Mouse (Mus musculus): ENCODE results near the gene Psmb6. TPM values are rescaled to one million over a fixed set of nuclear protein-coding genes. Genes with fewer than 3 reads are reported as not detected.
"Not testable (repeated sequence)": the region's sequence is repeated elsewhere in the genome, so short reads cannot be mapped to it uniquely, and the experiment has no call there.

Psmb6 gene
- polyA plus RNA-seq, 1 experiment from 2014 or later: 614 TPM

DNA sequence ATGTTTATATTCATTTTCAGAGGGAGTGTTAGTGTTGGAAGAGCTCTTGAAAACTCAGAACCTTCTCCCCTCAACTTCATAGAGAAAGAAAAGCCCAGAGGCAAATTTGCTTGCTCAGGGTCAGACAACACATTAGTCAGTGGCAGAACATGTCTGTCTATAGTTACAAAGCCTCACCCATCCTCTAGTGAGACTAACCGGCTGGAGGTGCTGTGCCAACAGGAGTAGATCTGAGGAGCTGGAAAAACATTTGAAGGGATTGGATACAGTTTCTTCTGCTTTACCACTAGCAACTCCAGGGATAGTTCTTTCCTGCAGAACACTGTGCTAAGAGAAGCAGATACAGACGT lies 36.7 kb downstream of the Psmb6 start:
- no peaks in the 10 kb centered on the region for H3K36me3 ChIP-seq (ENCODE audit: control insufficient read depth, insufficient read depth, low read length)
- no peak for ATAC-seq (ENCODE audit: insufficient read depth, low FRiP score)
- H3K4me3 ChIP-seq (replicated peaks; ENCODE audit: low read length): peak overlapping the region; percentile 89
- WGBS: 2% methylated on average over 2 of the region's 2 CpGs
- no peaks in the 10 kb centered on the region for H3K27me3 ChIP-seq (ENCODE audit: control insufficient read depth, insufficient read depth, low read length)
- H3K9me3 ChIP-seq (replicated peaks; ENCODE audit: control insufficient read depth, low read length): no peaks in the 10 kb centered on the region
- peak overlapping the region; percentile 84 for H3K9ac ChIP-seq (ENCODE audit: low read length)
- H3K4me1 ChIP-seq (ENCODE audit: control insufficient read depth, insufficient read depth, low read length): peaks cover 22% of the 10 kb centered on the region
- H3K4me2 ChIP-seq (ENCODE audit: low read depth, low read length): peak overlapping the region; percentile 91
- peak overlapping the region; percentile 90 for H3K27ac ChIP-seq (ENCODE audit: low read length)

DNA sequence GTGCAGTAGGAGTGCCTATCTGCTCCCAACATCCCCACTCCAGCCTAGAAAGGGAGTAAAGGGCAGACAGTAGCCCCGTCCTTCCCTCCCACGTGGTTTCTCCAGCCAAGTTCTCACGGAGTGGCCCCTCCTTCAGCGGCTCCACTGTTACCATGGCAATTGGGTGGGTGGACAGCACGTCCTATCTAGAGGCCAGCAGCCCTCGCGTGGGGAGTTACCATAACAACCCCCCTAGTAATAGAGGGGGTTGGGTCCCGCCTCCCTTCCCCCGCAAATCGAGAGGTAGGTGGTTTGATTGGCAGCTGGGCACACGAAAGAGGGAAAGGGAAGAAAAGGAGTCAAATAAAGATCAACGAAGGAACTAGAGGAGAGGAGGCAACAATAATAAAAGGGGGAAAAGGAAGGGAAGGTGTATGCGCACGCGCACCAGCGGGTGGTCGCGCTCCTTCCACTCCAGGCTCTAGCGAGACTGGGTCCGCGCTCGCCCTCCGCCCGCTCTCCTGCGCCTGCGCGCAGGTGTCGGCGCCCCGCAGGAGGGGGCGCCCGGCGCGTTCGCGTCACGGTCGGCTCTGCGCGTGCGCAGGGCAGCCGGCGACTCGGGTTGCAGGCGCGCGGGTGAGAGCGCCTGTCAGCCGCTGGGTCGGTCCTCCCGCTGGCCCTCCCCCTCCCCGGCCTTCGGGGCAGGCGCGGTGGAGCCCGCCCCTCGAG lies 37.3 kb downstream of the Psmb6 start, which contains the start of gene Mink1:
TSS of gene Mink1 (plus strand) at position 595 of the 708 bp plus-strand sequence.
- WGBS: under 1% methylated on average over 46 of the region's 57 CpGs
- Histone ChIP-seq H3K9me3 (replicated peaks; ENCODE audit: control insufficient read depth, low read length) (no peaks in the 10 kb centered on the region), H3K4me1 (ENCODE audit: control insufficient read depth, insufficient read depth, low read length) (peaks cover 22% of the 10 kb centered on the region), H3K27ac (ENCODE audit: low read length) (peak within 1 kb of the TSS; percentile 90), H3K4me2 (ENCODE audit: low read depth, low read length) (peak within 1 kb of the TSS; percentile 91), H3K36me3 (ENCODE audit: control insufficient read depth, insufficient read depth, low read length) (no peaks in the 10 kb centered on the region), H3K9ac (ENCODE audit: low read length) (peak within 1 kb of the TSS; percentile 84), H3K27me3 (ENCODE audit: control insufficient read depth, insufficient read depth, low read length) (no peaks in the 10 kb centered on the region), H3K4me3 (replicated peaks; ENCODE audit: low read length) (peak within 1 kb of the TSS; percentile 89)
- ATAC-seq (ENCODE audit: insufficient read depth, low FRiP score): peak; percentile 91

DNA sequence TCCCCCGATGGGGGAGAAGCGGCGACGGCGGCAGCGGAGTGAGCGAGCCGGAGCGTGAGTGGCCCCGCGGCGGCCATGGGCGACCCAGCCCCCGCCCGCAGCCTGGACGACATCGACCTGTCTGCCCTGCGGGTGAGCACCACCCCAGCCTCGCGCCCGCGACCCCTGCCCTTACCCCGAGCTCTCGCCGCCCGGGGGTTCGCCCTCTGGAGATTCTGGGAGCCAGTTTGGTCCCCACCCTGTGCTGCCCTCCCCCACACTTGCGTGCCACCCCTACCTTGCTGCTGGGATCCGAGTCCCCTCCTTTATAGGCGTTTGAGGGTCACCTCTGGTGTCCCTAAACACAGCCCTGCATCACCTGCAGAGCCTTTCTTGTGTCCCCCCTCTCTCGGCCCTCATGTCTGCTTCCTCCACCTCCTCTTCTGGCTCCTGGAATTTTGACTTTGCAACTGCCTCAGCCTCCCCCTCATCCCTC lies 37.9 kb downstream of the Psmb6 start:
- H3K9ac ChIP-seq (ENCODE audit: low read length): peak overlapping the region; percentile 84
- ATAC-seq (ENCODE audit: insufficient read depth, low FRiP score): no peak; the same call in 1 of the 2 replicates
- no peaks in the 10 kb centered on the region for H3K9me3 ChIP-seq (replicated peaks; ENCODE audit: control insufficient read depth, low read length)
- no peaks in the 10 kb centered on the region for H3K36me3 ChIP-seq (ENCODE audit: control insufficient read depth, insufficient read depth, low read length)
- peak overlapping the region; percentile 89 for H3K4me3 ChIP-seq (replicated peaks; ENCODE audit: low read length)
- H3K4me2 ChIP-seq (ENCODE audit: low read depth, low read length): peak overlapping the region; percentile 91
- peak overlapping the region; percentile 90 for H3K27ac ChIP-seq (ENCODE audit: low read length)
- under 1% methylated on average over 29 of the region's 31 CpGs for WGBS
- H3K4me1 ChIP-seq (ENCODE audit: control insufficient read depth, insufficient read depth, low read length): peaks cover 22% of the 10 kb centered on the region
- no peaks in the 10 kb centered on the region for H3K27me3 ChIP-seq (ENCODE audit: control insufficient read depth, insufficient read depth, low read length)

DNA sequence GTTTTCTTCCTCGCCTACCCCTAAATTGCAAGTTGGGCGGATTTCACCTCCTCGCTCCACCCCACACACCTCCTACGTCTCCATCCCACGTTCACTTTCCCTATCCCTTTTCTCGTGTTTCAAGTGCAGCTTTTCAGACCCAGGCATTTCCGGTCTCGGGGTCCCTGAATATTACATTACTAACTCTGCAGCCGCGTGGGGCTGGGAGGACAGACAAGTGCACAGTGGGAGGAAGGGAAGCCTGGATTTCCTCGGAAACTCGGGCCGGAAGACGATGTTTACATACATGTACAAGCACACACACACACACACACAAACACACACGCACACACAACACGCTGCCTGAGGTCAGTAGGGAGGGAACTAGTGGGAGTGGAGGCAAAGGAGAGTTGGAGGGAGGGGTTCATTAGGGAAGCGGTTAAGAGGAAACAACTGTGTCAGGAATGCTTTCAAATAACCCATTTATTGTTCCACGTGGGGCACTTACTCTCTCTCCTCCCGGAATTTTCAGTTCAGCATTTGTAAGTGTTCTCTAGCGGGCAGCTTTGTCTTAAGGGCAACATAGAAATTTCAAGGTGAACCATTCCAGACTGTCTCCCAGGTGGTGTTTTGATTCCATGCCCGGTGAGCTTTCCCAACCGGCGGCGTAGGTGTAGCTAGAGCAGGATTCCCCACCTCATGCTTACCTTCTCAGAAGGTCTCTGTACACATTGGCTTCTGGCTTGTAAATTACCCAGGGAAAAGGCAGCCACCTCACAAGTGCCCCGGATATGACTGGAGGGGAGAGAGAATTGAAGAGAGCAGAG lies 38.5 kb downstream of the Psmb6 start:
- Histone ChIP-seq H3K4me1 (ENCODE audit: control insufficient read depth, insufficient read depth, low read length) (peaks cover 22% of the 10 kb centered on the region), H3K27ac (ENCODE audit: low read length) (peak overlapping the region; percentile 90), H3K36me3 (ENCODE audit: control insufficient read depth, insufficient read depth, low read length) (no peaks in the 10 kb centered on the region; the same call in 1 of the 2 replicates), H3K4me3 (replicated peaks; ENCODE audit: low read length) (peak overlapping the region; percentile 89), H3K27me3 (ENCODE audit: control insufficient read depth, insufficient read depth, low read length) (no peaks in the 10 kb centered on the region), H3K4me2 (ENCODE audit: low read depth, low read length) (peak overlapping the region; percentile 91), H3K9ac (ENCODE audit: low read length) (peak overlapping the region; percentile 84), H3K9me3 (replicated peaks; ENCODE audit: control insufficient read depth, low read length) (no peaks in the 10 kb centered on the region)
- peak; percentile 5; the same call in 1 of the 2 replicates for ATAC-seq (ENCODE audit: insufficient read depth, low FRiP score)
- WGBS: 2% methylated on average over 25 of the region's 25 CpGs

DNA sequence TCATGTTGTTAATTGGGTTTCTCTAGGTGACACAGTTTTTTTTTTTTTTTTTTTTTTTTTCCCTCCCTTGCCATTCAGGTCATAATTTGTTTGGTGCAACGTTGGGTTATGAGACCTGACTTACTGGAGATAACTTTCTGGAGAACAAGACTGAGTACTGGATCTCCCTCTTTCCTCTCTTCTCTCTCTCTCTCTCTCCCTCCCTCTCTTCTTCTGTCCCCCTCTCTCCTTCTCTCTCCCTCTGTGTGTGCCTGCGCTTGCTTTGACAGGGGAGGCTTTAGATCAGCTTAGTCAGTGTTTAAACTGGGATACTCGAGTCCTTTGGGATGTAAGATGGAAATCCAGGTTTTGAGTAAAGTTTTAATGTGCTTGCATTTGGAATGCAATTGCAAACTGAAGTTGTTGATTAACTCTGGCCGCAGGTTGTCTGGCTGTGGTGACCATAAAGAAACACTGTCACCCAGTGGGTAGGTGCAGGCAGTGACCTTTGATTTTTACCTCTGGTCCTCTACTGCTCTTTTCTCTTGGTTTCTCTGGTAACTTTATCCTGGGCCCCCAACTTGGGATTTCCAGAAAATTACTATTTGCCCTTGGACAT lies 39.2 kb downstream of the Psmb6 start:
- peak overlapping the region; percentile 91 for H3K4me2 ChIP-seq (ENCODE audit: low read depth, low read length)
- WGBS: 24% methylated on average over 4 of the region's 4 CpGs

DNA sequence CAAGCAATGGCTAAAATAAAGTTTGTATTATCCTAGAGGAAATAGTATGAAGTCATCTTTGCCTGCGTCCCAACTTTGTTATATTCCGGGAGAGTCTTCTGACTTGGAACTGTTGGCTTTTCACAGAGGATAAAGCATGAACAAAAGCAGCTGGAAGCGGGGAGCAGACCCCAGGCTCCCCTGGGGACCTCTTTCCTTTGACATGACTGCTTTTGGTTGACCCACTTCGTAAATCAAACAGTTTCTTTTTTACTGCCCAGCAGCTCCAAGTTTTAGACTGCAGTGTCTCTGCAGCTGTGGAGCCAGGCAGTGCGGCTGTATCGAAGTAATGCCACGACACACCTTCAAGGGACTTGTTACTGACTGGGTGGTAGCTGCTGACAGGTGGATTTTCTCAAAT lies 41.4 kb downstream of the Psmb6 start:
- Histone ChIP-seq H3K36me3 (ENCODE audit: control insufficient read depth, insufficient read depth, low read length) (no peaks in the 10 kb centered on the region; the same call in 1 of the 2 replicates), H3K9me3 (replicated peaks; ENCODE audit: control insufficient read depth, low read length) (no peaks in the 10 kb centered on the region), H3K27ac (ENCODE audit: low read length) (no peak overlapping the region), H3K4me3 (replicated peaks; ENCODE audit: low read length) (no peak overlapping the region), H3K4me2 (ENCODE audit: low read depth, low read length) (no peak overlapping the region), H3K4me1 (ENCODE audit: control insufficient read depth, insufficient read depth, low read length) (peaks cover 27% of the 10 kb centered on the region), H3K9ac (ENCODE audit: low read length) (no peak overlapping the region), H3K27me3 (ENCODE audit: control insufficient read depth, insufficient read depth, low read length) (no peaks in the 10 kb centered on the region)
- no peak for ATAC-seq (ENCODE audit: insufficient read depth, low FRiP score)
- WGBS: 63% methylated on average over 7 of the region's 7 CpGs

More for the DNA sequence above, 39.2 kb downstream of the Psmb6 start:
- H3K36me3 ChIP-seq (ENCODE audit: control insufficient read depth, insufficient read depth, low read length): no peaks in the 10 kb centered on the region; the same call in 1 of the 2 replicates
- peak overlapping the region; percentile 90 for H3K27ac ChIP-seq (ENCODE audit: low read length)
- H3K4me1 ChIP-seq (ENCODE audit: control insufficient read depth, insufficient read depth, low read length): peaks cover 22% of the 10 kb centered on the region
- H3K9ac ChIP-seq (ENCODE audit: low read length): peak overlapping the region; percentile 84
- H3K9me3 ChIP-seq (replicated peaks; ENCODE audit: control insufficient read depth, low read length): no peaks in the 10 kb centered on the region
- H3K27me3 ChIP-seq (ENCODE audit: control insufficient read depth, insufficient read depth, low read length): no peaks in the 10 kb centered on the region
- no peak for ATAC-seq (ENCODE audit: insufficient read depth, low FRiP score)
- peak overlapping the region; percentile 89 for H3K4me3 ChIP-seq (replicated peaks; ENCODE audit: low read length)

DNA sequence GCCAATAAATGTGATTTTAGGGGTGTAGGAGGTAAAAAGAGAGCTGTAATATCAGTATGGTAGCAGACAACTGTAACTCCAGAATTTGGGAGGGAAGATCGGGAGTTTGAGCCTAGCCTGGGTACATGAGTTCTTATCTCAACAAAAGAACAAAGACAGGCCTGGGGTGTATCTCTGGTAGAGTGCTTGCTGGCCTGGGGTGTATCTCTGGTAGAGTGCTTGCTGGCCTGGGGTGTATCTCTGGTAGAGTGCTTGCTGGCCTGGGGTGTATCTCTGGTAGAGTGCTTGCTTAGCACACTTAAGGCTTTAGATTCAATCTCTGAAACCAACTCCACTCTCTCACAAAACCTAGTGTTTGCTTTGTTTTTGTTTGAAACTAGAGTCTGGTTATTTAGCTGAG lies 45.4 kb downstream of the Psmb6 start:
- not testable (repeated sequence) for ATAC-seq (ENCODE audit: insufficient read depth, low FRiP score); H3K27ac ChIP-seq (ENCODE audit: low read length); H3K4me3 ChIP-seq (replicated peaks; ENCODE audit: low read length); H3K4me2 ChIP-seq (ENCODE audit: low read depth, low read length); H3K36me3 ChIP-seq (ENCODE audit: control insufficient read depth, insufficient read depth, low read length); H3K27me3 ChIP-seq (ENCODE audit: control insufficient read depth, insufficient read depth, low read length); H3K9ac ChIP-seq (ENCODE audit: low read length); H3K9me3 ChIP-seq (replicated peaks; ENCODE audit: control insufficient read depth, low read length)
- 88% methylated on average over 1 of the region's 1 CpGs for WGBS
- peaks cover 18% of the 10 kb centered on the region for H3K4me1 ChIP-seq (ENCODE audit: control insufficient read depth, insufficient read depth, low read length)

DNA sequence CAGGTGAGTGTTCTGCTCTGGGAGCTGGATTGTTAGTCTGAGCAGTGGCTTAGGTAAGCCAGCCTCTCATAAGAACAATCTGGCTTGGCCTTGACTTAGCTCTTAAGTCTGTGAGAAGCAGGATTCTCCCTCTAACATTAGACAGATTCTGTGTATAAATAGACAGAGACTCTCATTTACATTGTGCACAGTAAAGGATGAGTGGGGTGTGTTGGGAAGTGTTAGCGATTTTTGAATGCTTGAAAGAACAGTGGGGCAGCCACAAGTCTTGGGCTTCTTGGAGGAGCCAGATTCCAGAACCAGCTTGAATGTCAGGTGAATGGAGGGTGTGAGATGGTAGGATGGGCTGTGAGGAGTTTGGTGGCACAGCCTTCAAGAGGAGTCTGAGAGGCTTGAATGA lies 46.5 kb downstream of the Psmb6 start:
- H3K4me3 ChIP-seq (replicated peaks; ENCODE audit: low read length): no peak overlapping the region
- H3K4me1 ChIP-seq (ENCODE audit: control insufficient read depth, insufficient read depth, low read length): peaks cover 20% of the 10 kb centered on the region
- ATAC-seq (ENCODE audit: insufficient read depth, low FRiP score): no peak
- H3K36me3 ChIP-seq (ENCODE audit: control insufficient read depth, insufficient read depth, low read length): no peaks in the 10 kb centered on the region; the same call in 1 of the 2 replicates
- H3K27ac ChIP-seq (ENCODE audit: low read length): peak overlapping the region; percentile 33; the same call in 1 of the 2 replicates
- H3K27me3 ChIP-seq (ENCODE audit: control insufficient read depth, insufficient read depth, low read length): no peaks in the 10 kb centered on the region
- H3K4me2 ChIP-seq (ENCODE audit: low read depth, low read length): no peak overlapping the region
- H3K9ac ChIP-seq (ENCODE audit: low read length): no peak overlapping the region
- H3K9me3 ChIP-seq (replicated peaks; ENCODE audit: control insufficient read depth, low read length): no peaks in the 10 kb centered on the region
- 84% methylated on average over 1 of the region's 1 CpGs for WGBS

Measured in stomach, embryonic 16.5 days (tissue).